Mouse (Mus musculus) CH12.LX (cell line): ENCODE measurements around the gene Cic.

Source experiments
- CHD2 ChIP-seq: IDR thresholded peaks from 2 replicates; pipeline ENCODE4 v1.6.1; 2011; ENCODE audit warnings: low read length, improper control_type of control experiment
- POLR2A ChIP-seq: IDR thresholded peaks from 2 replicates; pipeline ENCODE4 v1.6.1; 2011; ENCODE audit warnings: low read depth, mild to moderate bottlenecking, improper control_type of control experiment, low read length

DNA sequence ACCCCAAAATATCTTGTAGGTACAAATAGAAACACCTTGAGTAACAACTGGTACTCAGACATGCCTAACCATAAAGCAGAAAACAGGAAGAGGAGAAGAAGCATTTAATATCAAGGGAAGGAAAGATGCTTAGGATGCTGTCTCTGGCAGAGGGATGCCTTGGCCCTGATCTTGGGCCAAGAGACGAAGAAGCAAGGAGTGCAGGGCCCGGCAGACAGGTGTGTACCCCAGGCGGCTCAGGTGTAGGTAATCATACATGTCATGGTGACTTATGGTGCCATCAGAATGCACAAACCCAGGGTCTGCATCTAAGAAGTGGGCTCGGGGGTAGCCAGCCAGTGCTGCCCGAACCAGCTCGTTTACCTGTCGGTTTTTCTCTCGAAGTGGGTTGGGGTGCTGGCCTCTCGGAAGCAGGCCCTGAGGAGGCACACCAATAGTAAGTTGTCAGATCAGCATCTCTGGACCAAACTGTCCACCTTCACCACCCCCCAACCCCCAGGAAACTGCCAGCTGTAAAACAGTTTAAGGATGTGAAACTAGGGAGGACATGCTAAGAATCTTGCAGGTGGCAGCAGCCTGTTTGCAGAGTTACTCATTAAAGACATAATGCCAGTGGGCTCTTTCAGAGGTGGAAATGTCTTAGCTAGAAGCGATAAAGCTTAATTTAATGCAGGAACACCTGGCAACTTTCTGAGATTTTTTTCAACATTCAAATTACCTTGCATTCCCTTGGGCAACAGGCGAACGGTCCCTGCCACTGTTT lies 27.6 kb downstream of the Cic start:
- TF ChIP-seq POLR2A (no peak), CHD2 (peak; percentile 50)
